Mouse (Mus musculus) stomach, embryonic 16.5 days (tissue): ENCODE data around the gene Spag7. TPM values are rescaled to one million over a fixed set of nuclear protein-coding genes. Genes with fewer than 3 reads are reported as not detected.
A peak's percentile ranks its signal among the peaks of the same experiment; 100 is the strongest.

Source experiments
- ATAC-seq: fragments of 200-750 bp; cut with Nextera tagmentation; 2 replicates; pipeline ENCODE4 v1.8.0; 2017; ENCODE audit warnings: moderate number of reproducible peaks, moderate TSS enrichment; ENCODE audit not compliant: insufficient read depth, low FRiP score
- H3K27ac ChIP-seq: fragments of 300-500 bp; sonication (generic); 2 replicates; pipeline ENCODE4 v1.5.1; 2014; ENCODE audit warnings: low read length
- H3K27me3 ChIP-seq: fragments of 300-500 bp; sonication (generic); 2 replicates; pipeline ENCODE4 v1.6.1; 2014; ENCODE audit warnings: low read length, control low read depth, mixed read lengths; ENCODE audit not compliant: control insufficient read depth, insufficient read depth
- H3K36me3 ChIP-seq: fragments of 300-500 bp; sonication (generic); 2 replicates; pipeline ENCODE4 v1.6.1; 2014; ENCODE audit warnings: low read length; ENCODE audit not compliant: control insufficient read depth, insufficient read depth
- H3K4me1 ChIP-seq: fragments of 300-500 bp; sonication (generic); 2 replicates; pipeline ENCODE4 v1.6.1; 2014; ENCODE audit warnings: low read length, control low read depth, mixed read lengths; ENCODE audit not compliant: control insufficient read depth, insufficient read depth
- H3K4me2 ChIP-seq: fragments of 300-500 bp; sonication (generic); 2 replicates; pipeline ENCODE4 v1.6.1; 2014; ENCODE audit warnings: low read depth, low read length, mixed read lengths
- H3K4me3 ChIP-seq: fragments of 300-500 bp; sonication (generic); replicated peaks from 2 replicates; pipeline ENCODE4 v1.5.1; 2014; ENCODE audit warnings: mild to moderate bottlenecking, low read length
- H3K9ac ChIP-seq: fragments of 300-500 bp; sonication (generic); 2 replicates; pipeline ENCODE4 v1.6.1; 2014; ENCODE audit warnings: low read length
- H3K9me3 ChIP-seq: fragments of 300-500 bp; sonication (generic); replicated peaks from 2 replicates; pipeline ENCODE4 v1.6.1; 2016; ENCODE audit warnings: low read length, control low read depth; ENCODE audit not compliant: control insufficient read depth
- WGBS: fragments of 180-500 bp; shearing (Covaris S2); extraction: QIAGEN DNeasy Blood & Tissue Kit; methylation state at CpG from one replicate; pipeline ENCODE4 v1.1.7; 2014; 5-methylcytosine and 5-hydroxymethylcytosine counted together
- microRNA-seq: library from miRNA; unstranded; fragments of <30 nt; microRNA quantifications from one replicate; pipeline ENCODE4, GENCODE M21; 2016
- polyA plus RNA-seq: library from polyadenylated mRNA; unstranded; fragments of >200 nt; fragmentation: Nextera tagmentation; extraction: Ambion mirVana; gene quantifications from 2 replicates; pipeline ENCODE4 v1.2.1, GENCODE M21; 2015

The Spag7 gene
- polyA plus RNA-seq, 1 experiment from 2014 or later = 149 TPM

GRCm38 (mm10) chr11:70615074-70615473 lies 54.1 kb downstream of the Spag7 start:
- Histone ChIP-seq H3K27me3 (no peaks in the 10 kb centered on the region), H3K27ac (peak overlapping the region; percentile 83), H3K4me3 (peak overlapping the region; percentile 51), H3K4me1 (peaks cover 13% of the 10 kb centered on the region), H3K4me2 (peak overlapping the region; percentile 94), H3K36me3 (peaks cover 9% of the 10 kb centered on the region), H3K9me3 (no peaks in the 10 kb centered on the region), H3K9ac (peak overlapping the region; percentile 69)
- ATAC-seq = peak; percentile 87
- 1% methylated on average over 17 of the region's 17 CpGs for WGBS

Small RNA genes within 50 kb of the gene (microRNA-seq; reads per million reads assigned to microRNA genes)
- not detected for gene Mir6925

Other genes starting within 250 kb of the Spag7 start
- gene Arrb2, start 236.8 kb downstream of the Spag7 start, polyA plus RNA-seq = 14.7 and 14.8 TPM in 2 replicates
- gene Med11, start 217.5 kb downstream of the Spag7 start, polyA plus RNA-seq = 37.4 and 37.9 TPM in 2 replicates
- 0.45 and 0.97 TPM in 2 replicates for gene Zmynd15, start 210.0 kb downstream of the Spag7 start, polyA plus RNA-seq
- 9.0 and 10.5 TPM in 2 replicates for gene Cxcl16, start 209.4 kb downstream of the Spag7 start, polyA plus RNA-seq
- 58.3 and 60.0 TPM in 2 replicates for gene Tm4sf5, start 164.2 kb downstream of the Spag7 start, polyA plus RNA-seq
- 0.36 and 0.92 TPM in 2 replicates for gene Vmo1, start 154.8 kb downstream of the Spag7 start, polyA plus RNA-seq
- gene Gltpd2, start 150.2 kb downstream of the Spag7 start, polyA plus RNA-seq = 1.9 and 2.0 TPM in 2 replicates
- gene Psmb6, start 144.0 kb downstream of the Spag7 start, polyA plus RNA-seq = 614 and 657 TPM in 2 replicates
- gene Gm40193, start 136.5 kb downstream of the Spag7 start, polyA plus RNA-seq = not detected in 2 replicates
- gene Pld2, start 129.4 kb downstream of the Spag7 start, polyA plus RNA-seq = 17.8 and 21.5 TPM in 2 replicates
- 12.5 and 13.0 TPM in 2 replicates for gene Mink1, start 106.5 kb downstream of the Spag7 start, polyA plus RNA-seq
- not detected in 2 replicates for gene 4930544D05Rik, start 53.6 kb downstream of the Spag7 start, polyA plus RNA-seq
- gene Chrne, start 50.2 kb downstream of the Spag7 start, polyA plus RNA-seq = 0.37 TPM in 1 of 2 replicates, not detected in the other
- gene Gp1ba, start 30.3 kb downstream of the Spag7 start, polyA plus RNA-seq = 0.16 and 0.19 TPM in 2 replicates
- gene Rnf167, start 22.2 kb downstream of the Spag7 start, polyA plus RNA-seq = 104 and 111 TPM in 2 replicates
- 163 and 169 TPM in 2 replicates for gene Slc25a11, start 21.9 kb downstream of the Spag7 start, polyA plus RNA-seq
- gene Pfn1, start 14.8 kb downstream of the Spag7 start, polyA plus RNA-seq = 1,820 and 1,821 TPM in 2 replicates
- 19.3 and 126 TPM in 2 replicates for gene Eno3, start 12.2 kb downstream of the Spag7 start, polyA plus RNA-seq
- 14.2 and 15.8 TPM in 2 replicates for gene Camta2, start 18.7 kb upstream of the Spag7 start, polyA plus RNA-seq
- 1.3 and 1.5 TPM in 2 replicates for gene Inca1, start 30.7 kb upstream of the Spag7 start, polyA plus RNA-seq
- gene Kif1c, start 31.1 kb upstream of the Spag7 start, polyA plus RNA-seq = 2.6 and 3.0 TPM in 2 replicates
- 5.0 and 5.9 TPM in 2 replicates for gene Zfp3, start 94.8 kb upstream of the Spag7 start, polyA plus RNA-seq
- gene Scimp, start 143.2 kb upstream of the Spag7 start, polyA plus RNA-seq = 0.66 TPM in 1 of 2 replicates, not detected in the other
- 22.2 and 27.5 TPM in 2 replicates for gene Rabep1, start 175.4 kb upstream of the Spag7 start, polyA plus RNA-seq